Mouse (Mus musculus): Measurements from ENCODE around the gene Lrrc3.

Gene Lrrc3

GRCm38 (mm10) chr10:77867546-77867945 is 34.8 kb downstream of the Lrrc3 start:
- DNase-seq, result peak in 1 of 2 experiments; percentile 9

GRCm38 (mm10) chr10:77864762-77865143 is 37.6 kb downstream of the Lrrc3 start:
- no peak for DNase-seq

- DNase-seq, result peak; percentile 67 to 72
These were observed 38.1 kb downstream of the Lrrc3 start for GRCm38 (mm10) chr10:77864067-77864761.

GRCm38 (mm10) chr10:77861675-77862074 is 40.7 kb downstream of the Lrrc3 start, which contains the start of gene Gm3285:
Gene Gm3285 (plus strand): TSS chr10:77861975.
- no peak for DNase-seq

- DNase-seq, result no peak
These were observed 49.8 kb downstream of the Lrrc3 start, which contains the start of gene Gm10318 for GRCm38 (mm10) chr10:77852559-77852958. Gene Gm10318 (plus strand): TSS chr10:77852859.
